Mouse (Mus musculus) CH12.LX (cell line): ENCODE data around the gene Camk2b. TPM values are rescaled to one million over a fixed set of nuclear protein-coding genes. Genes with fewer than 3 reads are reported as not detected.

Source experiments
- DNase-seq: peaks from one replicate; pipeline ENCODE4 v3.0.0-alpha.2; 2013; ENCODE audit errors: extremely low read depth
- H3K27ac ChIP-seq: 2 replicates; pipeline ENCODE4 v1.5.1; 2012; ENCODE audit warnings: low read depth, mild to moderate bottlenecking, control low read depth, moderate library complexity; ENCODE audit not compliant: insufficient read depth
- H3K27me3 ChIP-seq: replicated peaks from 2 replicates; pipeline ENCODE3; 2012; ENCODE audit warnings: inconsistent platforms
- H3K36me3 ChIP-seq, 2 experiments: replicated peaks in 1 of 2; 2 replicates each; pipeline versions ENCODE3 to v1.6.1; 2012; ENCODE audit warnings: inconsistent platforms in 1 of 2, low read length in 1 of 2, mild to moderate bottlenecking in 1 of 2, mixed read lengths in 1 of 2, moderate library complexity in 1 of 2; ENCODE audit not compliant: control insufficient read depth in 1 of 2, insufficient read depth in 1 of 2
- H3K4me1 ChIP-seq, 2 experiments: 2 replicates each; pipeline ENCODE4 v1.6.1; 2012; ENCODE audit warnings: inconsistent platforms in 1 of 2, moderate library complexity in 1 of 2; ENCODE audit not compliant: insufficient read depth in 2 of 2, control insufficient read depth in 1 of 2
- H3K4me2 ChIP-seq: 2 replicates; pipeline ENCODE4 v1.6.1; 2012; ENCODE audit warnings: low read depth, mild to moderate bottlenecking, control low read depth; ENCODE audit not compliant: poor library complexity, insufficient read depth, severe bottlenecking
- H3K4me3 ChIP-seq, 3 experiments: fragments of 150-350 bp in 1 of 3; sonication (generic) in 1 of 3; replicated peaks in 1 of 3; 2 replicates each; pipeline versions ENCODE3 to v1.5.1; 2011 to 2012; ENCODE audit warnings: low read depth in 2 of 3, low read length in 2 of 3, mild to moderate bottlenecking in 2 of 3, moderate library complexity in 2 of 3, control low read depth in 1 of 3, improper control_type of control experiment in 1 of 3, inconsistent platforms in 1 of 3, mixed read lengths in 1 of 3; ENCODE audit not compliant: poor library complexity in 1 of 3
- H3K79me2 ChIP-seq: replicated peaks from 2 replicates; pipeline ENCODE4 v1.6.1; 2012; ENCODE audit warnings: mild to moderate bottlenecking, moderate library complexity; ENCODE audit not compliant: control insufficient read depth, poor library complexity, insufficient read depth, severe bottlenecking; ENCODE audit errors: extremely low read depth
- H3K9ac ChIP-seq: 2 replicates; pipeline ENCODE4 v1.6.1; 2012; ENCODE audit warnings: low read depth, mild to moderate bottlenecking, control low read depth, moderate library complexity; ENCODE audit not compliant: insufficient read depth
- H3K9me3 ChIP-seq: replicated peaks from 2 replicates; pipeline ENCODE3; 2012; ENCODE audit warnings: low read length, inconsistent platforms, mixed read lengths
- BHLHE40 ChIP-seq: IDR thresholded peaks from 2 replicates; pipeline ENCODE4 v1.6.1; 2011; ENCODE audit warnings: mild to moderate bottlenecking, low read depth, low read length, improper control_type of control experiment
- CHD1 ChIP-seq: IDR thresholded peaks from 2 replicates; pipeline ENCODE4 v1.6.1; 2012; ENCODE audit warnings: low read depth, low read length, improper control_type of control experiment, inconsistent platforms
- CHD2 ChIP-seq: IDR thresholded peaks from 2 replicates; pipeline ENCODE4 v1.6.1; 2011; ENCODE audit warnings: low read length, improper control_type of control experiment
- ELF1 ChIP-seq: IDR thresholded peaks from 2 replicates; pipeline ENCODE4 v1.6.1; 2014; ENCODE audit warnings: low read depth, mild to moderate bottlenecking, inconsistent platforms, low read length, improper control_type of control experiment
- HCFC1 ChIP-seq: IDR thresholded peaks from 2 replicates; pipeline ENCODE4 v1.6.1; 2012; ENCODE audit warnings: low read depth, mild to moderate bottlenecking, inconsistent platforms, low read length, improper control_type of control experiment
- JUN ChIP-seq: IDR thresholded peaks from 2 replicates; pipeline ENCODE4 v1.6.1; 2011; ENCODE audit warnings: low read depth, mild to moderate bottlenecking, low read length, improper control_type of control experiment, moderate library complexity; ENCODE audit not compliant: insufficient read depth
- JUND ChIP-seq: conservative IDR thresholded peaks from 2 replicates; pipeline ENCODE4 v1.6.1; 2011; ENCODE audit warnings: low read depth, low read length, improper control_type of control experiment
- MAX ChIP-seq: IDR thresholded peaks from 2 replicates; pipeline ENCODE4 v1.6.1; 2011; ENCODE audit warnings: low read length, improper control_type of control experiment
- MEF2A ChIP-seq: IDR thresholded peaks from 2 replicates; pipeline ENCODE4 v1.6.1; 2014; ENCODE audit warnings: low read depth, mild to moderate bottlenecking, inconsistent platforms, low read length, improper control_type of control experiment, borderline replicate concordance
- MXI1 ChIP-seq: IDR thresholded peaks from 2 replicates; pipeline ENCODE4 v1.6.1; 2011; ENCODE audit warnings: mild to moderate bottlenecking, low read depth, low read length, improper control_type of control experiment
- MYC ChIP-seq: IDR thresholded peaks from 2 replicates; pipeline ENCODE4 v1.6.1; 2011; ENCODE audit warnings: low read depth, mild to moderate bottlenecking, improper control_type of control experiment, low read length
- NELFE ChIP-seq: IDR thresholded peaks from 2 replicates; pipeline ENCODE4 v1.6.1; 2011; ENCODE audit warnings: low read depth, low read length, improper control_type of control experiment
- NRF1 ChIP-seq: IDR thresholded peaks from 2 replicates; pipeline ENCODE4 v1.6.1; 2014; ENCODE audit warnings: low read depth, mild to moderate bottlenecking, inconsistent platforms, low read length, improper control_type of control experiment, moderate library complexity
- POLR2A ChIP-seq: IDR thresholded peaks from 2 replicates; pipeline ENCODE4 v1.6.1; 2011; ENCODE audit warnings: low read depth, mild to moderate bottlenecking, improper control_type of control experiment, low read length
- POLR2AphosphoS2 ChIP-seq: IDR thresholded peaks from 2 replicates; pipeline ENCODE4 v1.6.1; 2011; ENCODE audit warnings: low read depth, low read length, improper control_type of control experiment
- RAD21 ChIP-seq: IDR thresholded peaks from 2 replicates; pipeline ENCODE4 v1.6.1; 2011; ENCODE audit warnings: low read depth, mild to moderate bottlenecking, low read length, improper control_type of control experiment, moderate library complexity
- SIN3A ChIP-seq: IDR thresholded peaks from 2 replicates; pipeline ENCODE4 v1.6.1; 2012; ENCODE audit warnings: low read length, improper control_type of control experiment, inconsistent platforms
- SMC3 ChIP-seq: IDR thresholded peaks from 2 replicates; pipeline ENCODE4 v1.6.1; 2011; ENCODE audit warnings: low read depth, low read length, improper control_type of control experiment
- TCF12 ChIP-seq: IDR thresholded peaks from 2 replicates; pipeline ENCODE4 v1.6.1; 2014; ENCODE audit warnings: low read depth, mild to moderate bottlenecking, inconsistent platforms, low read length, improper control_type of control experiment
- UBTF ChIP-seq: IDR thresholded peaks from 2 replicates; pipeline ENCODE4 v1.6.1; 2012; ENCODE audit warnings: low read depth, mild to moderate bottlenecking, inconsistent platforms, low read length, improper control_type of control experiment, moderate library complexity
- USF2 ChIP-seq: conservative IDR thresholded peaks from 2 replicates; pipeline ENCODE4 v1.6.1; 2011; ENCODE audit warnings: low read depth, low read length, improper control_type of control experiment
- ZC3H11A ChIP-seq: IDR thresholded peaks from 2 replicates; pipeline ENCODE4 v1.6.1; 2012; ENCODE audit warnings: low read depth, mild to moderate bottlenecking, inconsistent platforms, low read length, improper control_type of control experiment
- ZMIZ1 ChIP-seq: IDR thresholded peaks from 2 replicates; pipeline ENCODE4 v1.6.1; 2012; ENCODE audit warnings: low read depth, mild to moderate bottlenecking, inconsistent platforms, low read length, improper control_type of control experiment
- dilution Hi-C: fragments of 300-500 bp; cut with MboI; formaldehyde crosslinking; loops from 2 replicates; pipeline ENCODE4 v1.14.3; 2020; ENCODE audit warnings: low sequenced_read_pairs; ENCODE audit not compliant: extremely low pct_unique_long_range_greater_than_20kb, extremely low pct_ligation_motif_present
- in situ Hi-C: fragments of 300-500 bp; cut with MboI; formaldehyde crosslinking; loops from 3 replicates; pipeline ENCODE4 v1.14.3; 2019; ENCODE audit warnings: low sequenced_read_pairs, low pct_ligation_motif_present, low pct_unique_long_range_greater_than_20kb, mixed read lengths
- polyA plus RNA-seq: library from polyadenylated mRNA; unstranded; fragments of >175 nt; gene quantifications from 2 replicates; pipeline ENCODE4 v1.2.1, GENCODE M21; 2012; ENCODE audit warnings: low read depth; ENCODE audit not compliant: insufficient read length
- total RNA-seq, 2 experiments: library from RNA; depleted of rRNA; stranded (reverse); fragments of 300-350 nt in 1 of 2; fragments of >200 nt in 1 of 2; gene quantifications; 2 replicates each; pipeline ENCODE4 v1.2.3; 2012 to 2014

Gene Camk2b
- total and polyA plus RNA-seq, 3 experiments = 0.08 to 0.26 (median 0.11) TPM

GRCm38 (mm10) chr11:5966751-5967150, 99.4 kb downstream of the Camk2b start:
- Histone ChIP-seq H3K4me1 (no peaks in the 10 kb centered on the region), H3K27me3 (no peaks in the 10 kb centered on the region), H3K79me2 (no peaks in the 10 kb centered on the region), H3K36me3 (peaks cover 65 to 97% of the 10 kb centered on the region in 2 experiments), H3K4me3 (no peak overlapping the region), H3K27ac (no peak overlapping the region)
- no peak for DNase-seq
- in situ Hi-C loops (no loop called here), dilution Hi-C loops (no loop called here)
- no peak for TF ChIP-seq SMC3
- TF ChIP-seq MAX = no peak
- TF ChIP-seq SIN3A = no peak
- no peak for TF ChIP-seq TCF12
- TF ChIP-seq BHLHE40 = no peak
- TF ChIP-seq USF2 = no peak
- TF ChIP-seq NRF1 = no peak
- TF ChIP-seq ZMIZ1 = no peak
- no peak for TF ChIP-seq MEF2A
- no peak for TF ChIP-seq CHD2
- TF ChIP-seq MXI1 = no peak
- TF ChIP-seq POLR2A = no peak
- no peak for TF ChIP-seq ELF1
- TF ChIP-seq RAD21 = no peak
- TF ChIP-seq CHD1 = no peak
- TF ChIP-seq, all 38 proteins: peak for 0
- no peak overlapping the region for H3K4me2 ChIP-seq
- no peak overlapping the region for H3K9ac ChIP-seq
- H3K9me3 ChIP-seq = no peaks in the 10 kb centered on the region

DNA sequence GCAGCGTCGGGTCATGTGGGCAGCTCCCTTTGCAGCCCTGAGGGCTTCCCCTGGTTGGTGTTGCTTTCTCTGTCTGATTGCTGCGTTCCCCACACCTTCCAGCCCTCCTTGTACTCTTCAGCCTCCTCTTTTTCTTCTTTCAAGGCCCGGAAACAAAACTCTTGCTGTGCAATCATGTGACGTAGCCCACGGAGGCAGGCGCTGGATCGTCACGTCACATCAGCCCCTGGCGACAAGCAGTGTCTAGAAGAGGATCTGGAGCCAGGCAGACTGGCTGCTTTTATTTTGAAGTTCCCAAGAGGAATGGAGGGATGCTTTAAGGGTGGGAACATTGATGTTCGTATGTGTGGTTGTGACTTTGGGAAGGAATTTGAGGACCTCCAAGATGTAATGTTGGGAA, 100.3 kb downstream of the Camk2b start:
- Histone ChIP-seq H3K27ac (no peak overlapping the region), H3K4me3 (no peak overlapping the region), H3K9me3 (no peaks in the 10 kb centered on the region), H3K79me2 (no peaks in the 10 kb centered on the region), H3K4me1 (no peaks in the 10 kb centered on the region), H3K27me3 (no peaks in the 10 kb centered on the region), H3K9ac (no peak overlapping the region), H3K4me2 (no peak overlapping the region), H3K36me3 (peaks cover 73 to 98% of the 10 kb centered on the region in 2 experiments)
- no peak for TF ChIP-seq POLR2A
- dilution Hi-C loops (no loop called here), in situ Hi-C loops (no loop called here)
- no peak for DNase-seq

DNA sequence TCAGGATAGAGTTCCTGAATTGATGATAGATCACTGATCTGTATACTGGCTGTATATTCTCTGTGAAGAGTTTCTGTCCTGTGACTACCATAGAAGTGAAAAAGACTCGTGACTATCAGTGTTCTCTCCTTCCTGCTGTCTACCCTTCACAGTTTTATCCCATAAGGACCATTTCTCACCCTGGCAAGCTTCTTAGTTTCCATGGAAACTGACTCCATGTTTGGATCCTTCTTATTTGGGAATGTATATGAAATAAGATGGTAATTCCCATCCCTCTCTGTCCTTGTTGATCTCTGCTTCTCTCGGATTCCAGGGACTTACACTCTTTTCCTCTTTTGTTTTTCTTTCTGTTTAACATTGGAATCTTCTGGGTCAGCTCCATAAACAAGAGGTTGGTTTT, 106.1 kb downstream of the Camk2b start:
- in situ Hi-C loops = no loop called here
- H3K4me1 ChIP-seq = peaks cover 9 to 21% of the 10 kb centered on the region in 2 experiments
- peaks cover 34% of the 10 kb centered on the region for H3K79me2 ChIP-seq
- H3K9ac ChIP-seq = no peak overlapping the region
- dilution Hi-C loops = no loop called here
- no peak for DNase-seq
- H3K27me3 ChIP-seq = no peaks in the 10 kb centered on the region
- no peaks in the 10 kb centered on the region for H3K9me3 ChIP-seq
- no peak overlapping the region for H3K4me2 ChIP-seq
- no peak overlapping the region for H3K27ac ChIP-seq
- no peak overlapping the region for H3K4me3 ChIP-seq
- peaks cover 60 to 76% of the 10 kb centered on the region in 2 experiments for H3K36me3 ChIP-seq
- TF ChIP-seq UBTF (no peak), NELFE (no peak), ELF1 (no peak), MAX (no peak), JUN (no peak), MXI1 (no peak), HCFC1 (no peak), POLR2AphosphoS2 (no peak), MYC (no peak), ZC3H11A (no peak), JUND (no peak)
